Mouse (Mus musculus): ENCODE measurements at regions not wholly inside any gene's neighbourhood (a gene's known extent, or its start where the extent isn't known, plus 50 kb on each side); places are given as distances from the start of the nearest gene placed in this dataset.

DNA sequence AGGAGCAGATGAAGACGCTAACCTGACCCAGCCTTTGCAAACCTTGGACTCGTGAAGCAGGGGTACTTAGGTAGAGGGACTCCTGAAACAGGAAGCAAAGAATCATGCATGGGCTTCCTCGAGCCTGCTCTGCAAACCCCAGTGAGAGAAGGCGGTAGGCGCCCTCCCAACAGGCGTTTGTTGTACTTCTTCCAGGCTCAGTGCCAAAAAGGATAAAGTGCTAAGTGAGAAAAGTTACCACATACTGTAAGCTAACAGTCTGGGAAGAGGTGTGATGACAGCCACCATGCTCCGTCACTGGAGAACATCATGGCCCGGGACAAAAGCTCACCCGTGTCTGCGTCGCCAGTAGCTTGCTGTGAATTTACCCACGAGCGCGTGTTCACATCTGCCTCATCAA lies 59.9 kb upstream of the Aff3 start:
- TF ChIP-seq CTCF (IDR thresholded peaks at IDR 0.05; ENCODE audit: low read depth) (no peak), EP300 (IDR thresholded peaks at IDR 0.05; ENCODE audit: low read depth) (no peak)

Measured in liver, embryonic 14.5 days (tissue).